Mouse (Mus musculus): ENCODE data around the gene Wasf1. TPM values are rescaled to one million over a fixed set of nuclear protein-coding genes. Genes with fewer than 3 reads are reported as not detected.

The Wasf1 gene
- polyA plus RNA-seq (2012; rRNA removed) = 0.36 and 0.38 TPM in 2 replicates

DNA sequence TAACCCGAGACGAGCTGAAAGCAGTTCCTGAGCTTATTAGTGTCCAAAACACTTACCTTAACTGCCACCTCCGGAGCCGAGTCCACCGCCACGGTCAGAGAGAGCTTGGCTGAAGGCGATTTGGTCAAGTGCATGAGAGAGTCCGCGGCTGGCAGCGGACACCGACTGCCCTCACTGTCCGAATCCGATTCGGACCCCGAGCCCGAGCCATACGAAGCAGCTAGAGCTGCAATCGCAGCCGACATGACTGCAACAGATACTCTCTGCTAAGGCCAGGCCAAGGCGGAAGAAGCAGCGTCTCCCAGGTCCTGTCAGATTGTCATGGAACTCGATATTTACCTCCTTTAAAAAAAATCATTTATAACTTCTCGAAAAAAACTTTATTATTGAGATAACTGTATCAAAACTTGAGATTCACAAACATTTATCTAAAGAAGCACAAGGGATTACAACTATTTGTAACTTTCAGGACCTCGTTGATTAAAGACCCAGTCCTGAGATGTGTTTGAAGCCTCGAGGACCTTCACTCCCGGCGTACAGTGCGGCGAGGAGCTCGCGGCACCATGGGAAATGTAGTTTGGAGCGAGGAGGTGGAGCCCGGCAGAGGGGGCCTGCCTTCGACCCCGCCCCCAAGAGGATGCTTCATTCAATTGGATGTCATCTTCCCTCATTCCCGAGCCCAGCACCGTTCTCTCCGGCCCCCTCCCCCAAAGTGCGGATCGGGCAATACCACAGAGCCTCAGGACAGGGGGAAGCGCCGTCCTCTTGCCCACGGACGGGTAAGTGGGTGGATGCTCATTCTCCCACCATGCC is at the start of gene Wasf1, which contains the start of gene Cdc40:
Gene Wasf1, plus strand, starts transcription at position 645 of the 813 bp plus-strand sequence.
Gene Cdc40, minus strand, starts transcription at position 481 of the 813 bp plus-strand sequence.
- DNase-seq (ENCODE audit: low read depth in 1 of 2, low spot score in 2 of 2) = peak; percentile 86 to 90
- Histone ChIP-seq H3K4me3 (ENCODE audit: extremely low read depth, insufficient read depth, insufficient read length) (peak within 1 kb of the TSS; percentile 98), H3K27me3 (ENCODE audit: control insufficient read depth, insufficient read depth, low read length) (peaks cover 13% of the 10 kb centered on the region), H3K4me1 (ENCODE audit: control insufficient read depth, insufficient read depth, insufficient read length) (peaks cover 12% of the 10 kb centered on the region), H3K36me3 (ENCODE audit: control insufficient read depth, insufficient read depth, low read length) (no peaks in the 10 kb centered on the region), H3K27ac (ENCODE audit: insufficient read depth, low read length) (peak within 1 kb of the TSS; percentile 60)
- under 1% methylated on average over 44 of the region's 44 CpGs for WGBS
- TF ChIP-seq POLR2A (IDR thresholded peaks at IDR 0.05; ENCODE audit: low read depth, low read length) (peak; percentile 81), CTCF (IDR thresholded peaks at IDR 0.05; ENCODE audit: extremely low read depth, insufficient read depth, insufficient read length, insufficient replicate concordance) (no peak)

DNA sequence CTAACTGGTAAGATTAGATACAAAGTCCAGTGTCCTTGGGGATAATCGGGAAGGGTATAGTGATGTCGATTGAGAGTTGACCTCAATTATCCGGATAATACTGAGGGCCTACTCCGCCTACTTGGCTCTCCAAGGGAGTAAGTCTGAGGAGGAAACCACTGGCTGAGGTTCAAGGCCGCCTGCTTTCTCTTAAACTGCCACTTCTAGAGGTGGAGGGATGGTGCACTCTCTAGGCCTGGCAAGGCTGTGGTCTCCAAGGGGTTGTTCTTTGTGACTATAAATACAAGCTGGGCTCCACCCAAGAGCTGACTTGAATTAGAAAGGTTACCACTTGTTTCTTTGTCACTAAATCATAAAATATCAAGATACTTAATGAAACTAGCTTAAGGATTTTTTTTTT is 43.2 kb upstream of the Wasf1 start:
- Histone ChIP-seq H3K4me3 (ENCODE audit: extremely low read depth, insufficient read depth, insufficient read length) (no peak overlapping the region), H3K4me1 (ENCODE audit: control insufficient read depth, insufficient read depth, insufficient read length) (no peaks in the 10 kb centered on the region), H3K36me3 (ENCODE audit: control insufficient read depth, insufficient read depth, low read length) (peaks cover 55% of the 10 kb centered on the region), H3K27me3 (ENCODE audit: control insufficient read depth, insufficient read depth, low read length) (no peaks in the 10 kb centered on the region), H3K27ac (ENCODE audit: insufficient read depth, low read length) (no peak overlapping the region)
- DNase-seq (ENCODE audit: low read depth in 1 of 2, low spot score in 2 of 2) = no peak
- no peak for TF ChIP-seq POLR2A (IDR thresholded peaks at IDR 0.05; ENCODE audit: low read depth, low read length)
- TF ChIP-seq CTCF (IDR thresholded peaks at IDR 0.05; ENCODE audit: extremely low read depth, insufficient read depth, insufficient read length, insufficient replicate concordance) = no peak
- WGBS = 94% methylated on average over 5 of the region's 5 CpGs

DNA sequence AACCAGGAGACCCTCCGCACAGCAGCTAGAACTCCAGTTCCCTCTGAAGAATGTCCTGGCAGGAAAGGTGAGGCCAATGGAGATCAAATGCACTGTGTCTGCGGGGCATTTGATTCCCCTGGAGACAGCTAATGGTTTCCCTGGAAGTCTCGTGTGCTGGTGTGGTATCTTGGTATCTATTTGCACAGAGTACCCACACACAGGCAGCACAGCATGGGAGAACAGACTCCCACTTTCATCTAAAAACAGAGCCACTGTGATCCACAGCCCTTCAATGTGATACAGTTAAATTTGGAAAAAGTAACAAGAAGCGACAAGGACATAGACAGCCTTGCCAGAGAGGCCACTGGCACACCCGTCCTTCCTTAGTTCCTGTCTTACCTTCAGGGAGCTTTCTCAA is 39.4 kb upstream of the Wasf1 start:
- no peaks in the 10 kb centered on the region for H3K27me3 ChIP-seq (ENCODE audit: control insufficient read depth, insufficient read depth, low read length)
- H3K27ac ChIP-seq (ENCODE audit: insufficient read depth, low read length) = no peak overlapping the region
- no peak for TF ChIP-seq CTCF (IDR thresholded peaks at IDR 0.05; ENCODE audit: extremely low read depth, insufficient read depth, insufficient read length, insufficient replicate concordance)
- no peak for TF ChIP-seq POLR2A (IDR thresholded peaks at IDR 0.05; ENCODE audit: low read depth, low read length)
- H3K4me3 ChIP-seq (ENCODE audit: extremely low read depth, insufficient read depth, insufficient read length) = no peak overlapping the region
- 94% methylated on average over 5 of the region's 5 CpGs for WGBS
- no peak for DNase-seq (ENCODE audit: low read depth in 1 of 2, low spot score in 2 of 2)
- no peaks in the 10 kb centered on the region for H3K4me1 ChIP-seq (ENCODE audit: control insufficient read depth, insufficient read depth, insufficient read length)
- peaks cover 46% of the 10 kb centered on the region for H3K36me3 ChIP-seq (ENCODE audit: control insufficient read depth, insufficient read depth, low read length)

DNA sequence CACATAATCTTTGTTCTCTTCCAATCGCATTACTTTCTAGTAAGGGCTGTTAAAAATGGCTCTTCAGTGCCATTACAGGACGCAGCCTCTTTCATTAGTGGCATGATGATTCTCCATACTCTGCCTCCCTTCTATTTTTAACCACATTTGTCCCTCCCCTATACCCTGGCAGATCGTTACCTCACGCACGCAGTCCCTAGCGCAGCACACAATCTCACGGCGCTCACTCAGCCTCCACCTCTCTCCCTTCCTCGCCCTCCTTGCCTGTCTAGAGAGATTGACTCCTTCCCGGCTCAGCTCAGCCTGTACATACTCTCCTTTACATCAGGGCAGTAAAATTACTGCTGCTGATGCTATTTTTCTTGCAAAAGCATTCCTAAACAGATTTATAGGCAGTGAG is 38.7 kb upstream of the Wasf1 start:
- no peak overlapping the region for H3K4me3 ChIP-seq (ENCODE audit: extremely low read depth, insufficient read depth, insufficient read length)
- no peaks in the 10 kb centered on the region for H3K27me3 ChIP-seq (ENCODE audit: control insufficient read depth, insufficient read depth, low read length)
- H3K36me3 ChIP-seq (ENCODE audit: control insufficient read depth, insufficient read depth, low read length) = peaks cover 48% of the 10 kb centered on the region
- no peak overlapping the region for H3K27ac ChIP-seq (ENCODE audit: insufficient read depth, low read length)
- no peak for TF ChIP-seq CTCF (IDR thresholded peaks at IDR 0.05; ENCODE audit: extremely low read depth, insufficient read depth, insufficient read length, insufficient replicate concordance)
- TF ChIP-seq POLR2A (IDR thresholded peaks at IDR 0.05; ENCODE audit: low read depth, low read length) = no peak
- WGBS = 95% methylated on average over 10 of the region's 10 CpGs
- H3K4me1 ChIP-seq (ENCODE audit: control insufficient read depth, insufficient read depth, insufficient read length) = no peaks in the 10 kb centered on the region
- DNase-seq (ENCODE audit: low read depth in 1 of 2, low spot score in 2 of 2) = no peak

GRCm38 (mm10) chr10:40845626-40846025 is 37.6 kb upstream of the Wasf1 start:
- Histone ChIP-seq H3K36me3 (ENCODE audit: control insufficient read depth, insufficient read depth, low read length) (peaks cover 47% of the 10 kb centered on the region), H3K27me3 (ENCODE audit: control insufficient read depth, insufficient read depth, low read length) (no peaks in the 10 kb centered on the region), H3K4me3 (ENCODE audit: extremely low read depth, insufficient read depth, insufficient read length) (no peak overlapping the region), H3K4me1 (ENCODE audit: control insufficient read depth, insufficient read depth, insufficient read length) (no peaks in the 10 kb centered on the region), H3K27ac (ENCODE audit: insufficient read depth, low read length) (no peak overlapping the region)
- DNase-seq (ENCODE audit: low read depth in 1 of 2, low spot score in 2 of 2) = no peak
- no peak for TF ChIP-seq CTCF (IDR thresholded peaks at IDR 0.05; ENCODE audit: extremely low read depth, insufficient read depth, insufficient read length, insufficient replicate concordance)
- TF ChIP-seq POLR2A (IDR thresholded peaks at IDR 0.05; ENCODE audit: low read depth, low read length) = no peak
- 90% methylated on average over 6 of the region's 6 CpGs for WGBS

- Histone ChIP-seq H3K27ac (ENCODE audit: insufficient read depth, low read length) (no peak overlapping the region), H3K4me1 (ENCODE audit: control insufficient read depth, insufficient read depth, insufficient read length) (no peaks in the 10 kb centered on the region), H3K4me3 (ENCODE audit: extremely low read depth, insufficient read depth, insufficient read length) (no peak overlapping the region), H3K27me3 (ENCODE audit: control insufficient read depth, insufficient read depth, low read length) (no peaks in the 10 kb centered on the region), H3K36me3 (ENCODE audit: control insufficient read depth, insufficient read depth, low read length) (peaks cover 40% of the 10 kb centered on the region)
- TF ChIP-seq POLR2A (IDR thresholded peaks at IDR 0.05; ENCODE audit: low read depth, low read length) = no peak
- TF ChIP-seq CTCF (IDR thresholded peaks at IDR 0.05; ENCODE audit: extremely low read depth, insufficient read depth, insufficient read length, insufficient replicate concordance) = no peak
- WGBS = 89% methylated on average over 10 of the region's 10 CpGs
- DNase-seq (ENCODE audit: low read depth in 1 of 2, low spot score in 2 of 2) = no peak
Observed at GRCm38 (mm10) chr10:40847176-40847874, 36.0 kb upstream of the Wasf1 start.
